Mouse (Mus musculus) cerebellum, adult (tissue): ENCODE results near the gene Slc35f3.
A peak's percentile ranks its signal among the peaks of the same experiment; 100 is the strongest.

Experiments used
- ATAC-seq: cut with Nextera tagmentation; 2 replicates; pipeline ENCODE4 v1.9.2; 2017; ENCODE audit warnings: mild to moderate bottlenecking, moderate library complexity, mixed read lengths; ENCODE audit not compliant: insufficient number of reproducible peaks, low FRiP score, low TSS enrichment

Slc35f3 gene

GRCm38 (mm10) chr8:126298296-126299093 lies at the start of gene Slc35f3:
Slc35f3 (plus strand) TSS chr8:126298558.
- ATAC-seq, result peak; percentile 54; the same call in 1 of the 2 replicates

GRCm38 (mm10) chr8:126250486-126250885 lies 47.9 kb upstream of the Slc35f3 start:
- ATAC-seq, result peak; percentile 88

GRCm38 (mm10) chr8:126256585-126257391 lies 41.6 kb upstream of the Slc35f3 start:
- ATAC-seq, result no peak

- no peak for ATAC-seq
These were observed 41.0 kb upstream of the Slc35f3 start for GRCm38 (mm10) chr8:126257392-126257681.

- ATAC-seq, result 0 out of 2 replicates have a peak, but pooled peaks have one; percentile 57
These were observed 40.1 kb upstream of the Slc35f3 start for GRCm38 (mm10) chr8:126258175-126258781.

GRCm38 (mm10) chr8:126265186-126265585 lies 33.2 kb upstream of the Slc35f3 start:
- no peak for ATAC-seq

- peak; percentile 36; the same call in 1 of the 2 replicates for ATAC-seq
These were observed 31.2 kb upstream of the Slc35f3 start for GRCm38 (mm10) chr8:126267118-126267517.

- no peak for ATAC-seq
These were observed 28.6 kb upstream of the Slc35f3 start for GRCm38 (mm10) chr8:126269733-126270132.

- no peak for ATAC-seq
These were observed 25.9 kb upstream of the Slc35f3 start for GRCm38 (mm10) chr8:126272445-126272844.

- ATAC-seq, result 0 out of 2 replicates have a peak, but pooled peaks have one; percentile 20
These were observed 25.3 kb upstream of the Slc35f3 start for GRCm38 (mm10) chr8:126273066-126273465.

GRCm38 (mm10) chr8:126274866-126275360 lies 23.4 kb upstream of the Slc35f3 start:
- ATAC-seq, result 0 out of 2 replicates have a peak, but pooled peaks have one; percentile 26

- ATAC-seq, result no peak
These were observed 22.5 kb upstream of the Slc35f3 start for GRCm38 (mm10) chr8:126275886-126276285.

GRCm38 (mm10) chr8:126291951-126292350 lies 6.4 kb upstream of the Slc35f3 start:
- no peak for ATAC-seq

- ATAC-seq, result peak; percentile 53; the same call in 1 of the 2 replicates
These were observed 993 bp upstream of the Slc35f3 start for GRCm38 (mm10) chr8:126297284-126297845.

- ATAC-seq, result no peak
These were observed 975 bp downstream of the Slc35f3 start for GRCm38 (mm10) chr8:126299333-126299732.

GRCm38 (mm10) chr8:126300350-126300749 lies 2.0 kb downstream of the Slc35f3 start:
- no peak for ATAC-seq

- ATAC-seq, result no peak
These were observed 3.2 kb downstream of the Slc35f3 start for GRCm38 (mm10) chr8:126301580-126301979.

- ATAC-seq, result peak; percentile 29; the same call in 1 of the 2 replicates
These were observed 8.8 kb downstream of the Slc35f3 start for GRCm38 (mm10) chr8:126307164-126307563.

GRCm38 (mm10) chr8:126309015-126309414 lies 10.7 kb downstream of the Slc35f3 start:
- ATAC-seq, result no peak

GRCm38 (mm10) chr8:126324931-126325330 lies 26.6 kb downstream of the Slc35f3 start:
- 0 out of 2 replicates have a peak, but pooled peaks have one; percentile 15 for ATAC-seq
